In genomic region chr8:8421713-8422112, GRCm38 (mm10) we compare ENCODE assay signal across 14 mouse cellular contexts.
A peak's percentile ranks its signal among the peaks of the same experiment; 100 is the strongest.
DNase-seq lines count a peak whose midpoint lies in the region; ATAC-seq and TF ChIP-seq lines count a peak whose summit lies in the region.
"Had no signal": no experiment of that assay in that cellular context is flagged by ENCODE, and none has a peak within 500 bp of the region (broad histone marks: within the 10 kb centered on the region; RNA-seq: fewer than 3 reads in every experiment).

No protein-coding gene starts in this region.

- H3K27me3 ChIP-seq in forebrain, embryonic 16.5 days (replicated peaks; ENCODE audit: control insufficient read depth, insufficient read depth, low read length) = no peaks in the 10 kb centered on the region
- no peaks in the 10 kb centered on the region for H3K27me3 ChIP-seq in forebrain, postnatal 0 days (ENCODE audit: insufficient read depth, low read length)
- H3K27me3 ChIP-seq in midbrain, embryonic 14.5 days (ENCODE audit: control insufficient read depth, insufficient read depth, low read length) = no peaks in the 10 kb centered on the region
- no peaks in the 10 kb centered on the region for H3K27me3 ChIP-seq in midbrain, embryonic 16.5 days (ENCODE audit: control insufficient read depth, insufficient read depth, low read depth, low read length)
- H3K27me3 ChIP-seq: liver, embryonic 13.5 days; megakaryocyte, embryonic 14.5 days had no signal

- H3K36me3 ChIP-seq in forebrain, embryonic 16.5 days (ENCODE audit: control insufficient read depth, insufficient read depth) = no peaks in the 10 kb centered on the region
- no peaks in the 10 kb centered on the region for H3K36me3 ChIP-seq in forebrain, postnatal 0 days (ENCODE audit: insufficient read depth)
- H3K36me3 ChIP-seq in midbrain, embryonic 14.5 days (ENCODE audit: control insufficient read depth, insufficient read depth, low read length) = no peaks in the 10 kb centered on the region
- H3K36me3 ChIP-seq in midbrain, embryonic 16.5 days (ENCODE audit: control insufficient read depth, insufficient read depth, low read length) = no peaks in the 10 kb centered on the region
- H3K36me3 ChIP-seq: liver, embryonic 13.5 days had no signal

- H3K9me3 ChIP-seq in forebrain, embryonic 16.5 days (ENCODE audit: control insufficient read depth, low read length) = no peaks in the 10 kb centered on the region
- no peaks in the 10 kb centered on the region for H3K9me3 ChIP-seq in forebrain, postnatal 0 days (ENCODE audit: low read length)
- no peaks in the 10 kb centered on the region for H3K9me3 ChIP-seq in midbrain, embryonic 14.5 days (ENCODE audit: control insufficient read depth, low read length)
- no peaks in the 10 kb centered on the region for H3K9me3 ChIP-seq in midbrain, embryonic 16.5 days (replicated peaks; ENCODE audit: control insufficient read depth, low read length, poor library complexity, severe bottlenecking)
- H3K9me3 ChIP-seq: liver, embryonic 13.5 days had no signal

- no peak overlapping the region for H3K9ac ChIP-seq in forebrain, embryonic 16.5 days (replicated peaks; ENCODE audit: low read depth, low read length)
- no peak overlapping the region for H3K9ac ChIP-seq in forebrain, postnatal 0 days
- H3K9ac ChIP-seq in midbrain, embryonic 14.5 days (replicated peaks; ENCODE audit: low read length) = no peak overlapping the region
- H3K9ac ChIP-seq in midbrain, embryonic 16.5 days (ENCODE audit: low read depth, low read length) = no peak overlapping the region
- H3K9ac ChIP-seq: liver, embryonic 13.5 days had no signal

- H3K27ac ChIP-seq in forebrain, embryonic 16.5 days (ENCODE audit: low read length) = no peak overlapping the region
- H3K27ac ChIP-seq in forebrain, postnatal 0 days (ENCODE audit: low read depth, low read length) = no peak overlapping the region
- H3K27ac ChIP-seq in midbrain, embryonic 14.5 days (replicated peaks; ENCODE audit: low read depth, low read length) = no peak overlapping the region
- no peak overlapping the region for H3K27ac ChIP-seq in midbrain, embryonic 16.5 days (ENCODE audit: low read length)
- H3K27ac ChIP-seq: liver, embryonic 13.5 days had no signal

- peak; percentile 6 for DNase-seq in adrenal gland, adult 2 months
- no peak for DNase-seq in adrenal gland, adult 18-20 months (ENCODE audit: low spot score in 2 of 2)
- no peak for DNase-seq in forebrain, postnatal 0 days
- DNase-seq in midbrain, embryonic 14.5 days = peak; percentile 15
- peak; percentile 72 for DNase-seq in heart, postnatal 10 days
- DNase-seq: kidney, postnatal 14 days; liver, embryonic 13.5 days; thymus, postnatal 14 days had no signal

- H3K4me3 ChIP-seq in forebrain, embryonic 16.5 days (replicated peaks; ENCODE audit: low read length) = no peak overlapping the region
- no peak overlapping the region for H3K4me3 ChIP-seq in forebrain, postnatal 0 days (ENCODE audit: low read depth, low read length)
- H3K4me3 ChIP-seq in midbrain, embryonic 14.5 days (replicated peaks; ENCODE audit: low read depth, low read length) = no peak overlapping the region
- H3K4me3 ChIP-seq in midbrain, embryonic 16.5 days (ENCODE audit: low read depth, low read length) = no peak overlapping the region
- H3K4me3 ChIP-seq: liver, embryonic 13.5 days; megakaryocyte, embryonic 14.5 days had no signal

- TF ChIP-seq CTCF in forebrain, postnatal 0 days (IDR thresholded peaks at IDR 0.05; ENCODE audit: low read depth) = no peak

- intact Hi-C loops in heart, postnatal 10 days (cut with DNase I) = no loop called here

- H3K4me1 ChIP-seq in forebrain, embryonic 16.5 days (replicated peaks; ENCODE audit: control insufficient read depth, insufficient read depth, low read length) = peaks cover 7% of the 10 kb centered on the region; the same call in 1 of the 2 replicates
- H3K4me1 ChIP-seq in forebrain, postnatal 0 days (ENCODE audit: insufficient read depth) = no peaks in the 10 kb centered on the region
- H3K4me1 ChIP-seq in midbrain, embryonic 14.5 days (ENCODE audit: control insufficient read depth, insufficient read depth, low read length) = no peaks in the 10 kb centered on the region; the same call in 1 of the 2 replicates
- peaks cover 12% of the 10 kb centered on the region for H3K4me1 ChIP-seq in midbrain, embryonic 16.5 days (ENCODE audit: control insufficient read depth, insufficient read depth, low read length)
- H3K4me1 ChIP-seq: liver, embryonic 13.5 days had no signal

- no peak overlapping the region for H3K4me2 ChIP-seq in forebrain, embryonic 16.5 days (ENCODE audit: low read length)
- H3K4me2 ChIP-seq in forebrain, postnatal 0 days (ENCODE audit: low read depth) = no peak overlapping the region
- H3K4me2 ChIP-seq in midbrain, embryonic 14.5 days (ENCODE audit: low read length) = no peak overlapping the region
- H3K4me2 ChIP-seq in midbrain, embryonic 16.5 days (ENCODE audit: low read length) = no peak overlapping the region
- H3K4me2 ChIP-seq: liver, embryonic 13.5 days had no signal

- peak; percentile 72; the same call in 1 of the 2 replicates for ATAC-seq in forebrain, embryonic 16.5 days
- ATAC-seq in forebrain, postnatal 0 days = no peak
- no peak for ATAC-seq in midbrain, embryonic 14.5 days (ENCODE audit: low FRiP score, low TSS enrichment)
- ATAC-seq in midbrain, embryonic 16.5 days = no peak
- no peak for ATAC-seq in monocyte, adult 5-6 weeks (replicated peaks; ENCODE audit: insufficient number of reproducible peaks, low FRiP score, low TSS enrichment, poor library complexity, severe bottlenecking)
- ATAC-seq: intestine, postnatal 0 days; lung, postnatal 0 days had no signal

- 48% methylated on average over 5 of the region's 5 CpGs for WGBS in forebrain, embryonic 16.5 days
- WGBS in forebrain, postnatal 0 days = 52% methylated on average over 5 of the region's 5 CpGs
- 76% methylated on average over 5 of the region's 5 CpGs for WGBS in midbrain, embryonic 14.5 days
- 69% methylated on average over 5 of the region's 5 CpGs for WGBS in midbrain, embryonic 16.5 days

Comparison
In these comparisons a context has a peak if more than half of its experiments do, and no peak if none do; other contexts are left out.
1. DNase-seq: peak in adrenal gland, adult 2 months (single experiment), midbrain, embryonic 14.5 days (single experiment) and heart, postnatal 10 days (2 of 2); none in adrenal gland, adult 18-20 months (0 of 2) and forebrain, postnatal 0 days (single experiment).